Mouse (Mus musculus) gastrocnemius, adult 8-10 months (tissue): ENCODE measurements around the gene Olfr691. TPM values are rescaled to one million over a fixed set of nuclear protein-coding genes. Genes with fewer than 3 reads are reported as not detected.

Experiments
- total RNA-seq, 4 experiments: library from RNA; stranded (reverse); gene quantifications; 2 replicates each; pipeline ENCODE4 v1.2.4; 2022

Olfr691 gene
- total RNA-seq, 4 experiments from 2014 or later = not detected

Other genes starting within 250 kb of the Olfr691 start
- gene Olfr680-ps1, start 249.5 kb downstream of the Olfr691 start, total RNA-seq = not detected
- not detected for gene Olfr681, start 225.4 kb downstream of the Olfr691 start, total RNA-seq
- not detected for gene Olfr683, start 195.3 kb downstream of the Olfr691 start, total RNA-seq
- gene Olfr684, start 178.6 kb downstream of the Olfr691 start, total RNA-seq = not detected
- gene Olfr685, start 156.3 kb downstream of the Olfr691 start, total RNA-seq = not detected
- gene Olfr686, start 134.8 kb downstream of the Olfr691 start, total RNA-seq = not detected
- not detected for gene Olfr688, start 54.2 kb downstream of the Olfr691 start, total RNA-seq
- not detected for gene Olfr689, start 31.1 kb downstream of the Olfr691 start, total RNA-seq
- gene Olfr690, start 8.2 kb downstream of the Olfr691 start, total RNA-seq = not detected
- gene Olfr692, start 26.0 kb upstream of the Olfr691 start, total RNA-seq = not detected
- gene Gm5901, start 32.8 kb upstream of the Olfr691 start, total RNA-seq = not detected
- gene Fam160a2, start 57.8 kb upstream of the Olfr691 start, total RNA-seq = 10 to 100 TPM; 10.6 to 14.2 (median 11.8) TPM
- not detected for gene Cnga4, start 62.3 kb upstream of the Olfr691 start, total RNA-seq
- gene Cckbr, start 83.5 kb upstream of the Olfr691 start, total RNA-seq = not detected
- gene Cavin3, start 140.0 kb upstream of the Olfr691 start, total RNA-seq = 10 to 100 TPM in 1 of 4 experiments, 1 to 10 TPM in 3; 3.5 to 10.5 (median 6.7) TPM
- 10 to 100 TPM; 47.6 to 60.6 (median 56.7) TPM for gene Smpd1, start 212.1 kb upstream of the Olfr691 start, total RNA-seq
- 1 to 10 TPM; 4.7 to 8.0 (median 6.8) TPM for gene Apbb1, start 239.4 kb upstream of the Olfr691 start, total RNA-seq